Mouse (Mus musculus) cortical plate, adult 2 months (tissue): ENCODE data around the gene Fam107b.

ENCODE experiments used
- CTCF ChIP-seq: fragments of 200-500 bp; IDR thresholded peaks from 2 replicates; pipeline ENCODE4 v1.5.1; 2011; ENCODE audit warnings: mild to moderate bottlenecking, control low read depth, low read length; ENCODE audit not compliant: insufficient read depth; ENCODE audit errors: extremely low read depth
- POLR2A ChIP-seq: fragments of 200-500 bp; IDR thresholded peaks from 2 replicates; pipeline ENCODE4 v1.6.1; 2011; ENCODE audit warnings: mild to moderate bottlenecking, low read length, control low read depth; ENCODE audit not compliant: insufficient read depth; ENCODE audit errors: extremely low read depth

DNA sequence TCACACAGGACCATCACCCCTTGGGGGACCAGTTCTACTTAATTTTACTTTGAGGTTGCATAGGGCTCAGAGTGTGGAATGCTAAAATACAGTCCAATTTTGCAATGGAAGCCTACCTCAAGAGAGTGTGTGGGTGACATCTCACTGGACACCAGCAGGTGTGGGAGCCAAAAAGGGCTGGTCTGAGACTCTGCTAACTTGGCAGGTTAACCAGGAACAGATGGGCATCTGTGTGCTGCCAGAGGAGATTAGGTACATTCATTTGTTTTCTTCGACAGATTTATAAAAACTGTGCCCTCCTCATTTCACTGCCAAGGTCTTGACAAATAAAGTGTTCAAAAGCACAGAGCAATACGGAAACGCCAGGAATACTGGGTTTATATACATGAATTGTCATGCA, 32.3 kb downstream of the Fam107b start:
- no peak for TF ChIP-seq CTCF
- TF ChIP-seq POLR2A, result no peak
